Mouse (Mus musculus) forebrain, embryonic 11.5 days (tissue): ENCODE data around the gene Rwdd3. TPM values are rescaled to one million over a fixed set of nuclear protein-coding genes. Genes with fewer than 3 reads are reported as not detected.

Experiments
- ATAC-seq: fragments of 200-750 bp; cut with Nextera tagmentation; replicated peaks from 2 replicates; pipeline ENCODE4 v1.8.0; 2017; ENCODE audit warnings: moderate TSS enrichment; ENCODE audit not compliant: low FRiP score
- DNase-seq: peaks from one replicate; pipeline ENCODE4 v3.0.0-alpha.2; 2017; ENCODE audit warnings: low spot score
- H3K27ac ChIP-seq: fragments of 300-500 bp; sonication (generic); 2 replicates; pipeline ENCODE4 v1.5.1; 2014; ENCODE audit warnings: low read depth, low read length
- H3K27me3 ChIP-seq: fragments of 300-500 bp; sonication (generic); 2 replicates; pipeline ENCODE4 v1.6.1; 2014; ENCODE audit warnings: mild to moderate bottlenecking, low read length, mixed read lengths; ENCODE audit not compliant: control insufficient read depth, insufficient read depth
- H3K36me3 ChIP-seq: fragments of 300-500 bp; sonication (generic); 2 replicates; pipeline ENCODE4 v1.6.1; 2014; ENCODE audit warnings: mild to moderate bottlenecking, low read length, moderate library complexity, mixed read lengths; ENCODE audit not compliant: control insufficient read depth, insufficient read depth
- H3K4me1 ChIP-seq: fragments of 300-500 bp; sonication (generic); replicated peaks from 2 replicates; pipeline ENCODE4 v1.6.1; 2014; ENCODE audit warnings: low read length, mixed read lengths; ENCODE audit not compliant: control insufficient read depth, insufficient read depth
- H3K4me2 ChIP-seq: fragments of 300-500 bp; sonication (generic); 2 replicates; pipeline ENCODE4 v1.6.1; 2014; ENCODE audit warnings: low read depth, mild to moderate bottlenecking, low read length, moderate library complexity, mixed read lengths; ENCODE audit not compliant: severe bottlenecking
- H3K4me3 ChIP-seq: fragments of 300-500 bp; sonication (generic); 2 replicates; pipeline ENCODE4 v1.5.1; 2014; ENCODE audit warnings: low read depth, low read length
- H3K9ac ChIP-seq: fragments of 300-500 bp; sonication (generic); 2 replicates; pipeline ENCODE4 v1.6.1; 2014; ENCODE audit warnings: low read length
- H3K9me3 ChIP-seq: fragments of 300-500 bp; sonication (generic); 2 replicates; pipeline ENCODE4 v1.6.1; 2016; ENCODE audit warnings: low read length, mixed read lengths; ENCODE audit not compliant: control insufficient read depth
- WGBS: fragments of 180-500 bp; shearing (Covaris S2); extraction: QIAGEN DNeasy Blood & Tissue Kit; methylation state at CpG from one replicate; pipeline ENCODE4 v1.1.7; 2014; 5-methylcytosine and 5-hydroxymethylcytosine counted together
- polyA plus RNA-seq: library from polyadenylated mRNA; unstranded; fragments of >200 nt; fragmentation: Nextera tagmentation; extraction: Ambion mirVana; gene quantifications from 2 replicates; pipeline ENCODE4 v1.2.1, GENCODE M21; 2014

Gene Rwdd3
- polyA plus RNA-seq, 1 experiment from 2014 or later, result 5.1 TPM

GRCm38 (mm10) chr3:121111068-121111467 lies 60.4 kb downstream of the Rwdd3 start:
- Histone ChIP-seq H3K9ac (no peak overlapping the region), H3K4me1 (no peaks in the 10 kb centered on the region), H3K4me2 (no peak overlapping the region), H3K27ac (no peak overlapping the region), H3K27me3 (no peaks in the 10 kb centered on the region), H3K4me3 (no peak overlapping the region), H3K9me3 (no peaks in the 10 kb centered on the region; the same call in 1 of the 2 replicates), H3K36me3 (no peaks in the 10 kb centered on the region)
- DNase-seq (no peak), ATAC-seq (no peak)
- WGBS, result 92% methylated on average over 8 of the region's 8 CpGs

DNA sequence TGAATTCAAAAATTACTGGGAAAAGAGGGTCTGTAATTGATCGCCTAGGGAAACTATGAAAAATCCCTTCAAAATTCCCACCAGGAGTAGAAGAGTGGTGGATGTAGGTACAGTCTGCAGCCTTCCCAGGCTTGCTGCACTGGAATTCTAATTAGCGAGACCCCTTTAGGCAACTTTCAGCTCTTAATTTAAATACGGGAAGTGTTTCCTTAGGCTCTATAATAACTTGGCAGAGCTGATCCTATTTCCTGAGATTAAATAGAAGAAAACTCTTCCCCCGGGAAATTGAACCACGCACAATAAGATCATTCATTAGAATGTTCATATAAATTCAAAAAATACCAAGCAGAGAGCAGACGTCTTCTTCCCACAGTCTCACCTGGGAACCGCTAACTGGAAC lies 61.1 kb downstream of the Rwdd3 start:
- no peaks in the 10 kb centered on the region for H3K27me3 ChIP-seq
- WGBS, result 78% methylated on average over 7 of the region's 7 CpGs
- DNase-seq, result no peak
- H3K9ac ChIP-seq, result no peak overlapping the region
- no peaks in the 10 kb centered on the region for H3K36me3 ChIP-seq
- no peak overlapping the region for H3K4me3 ChIP-seq
- no peaks in the 10 kb centered on the region; the same call in 1 of the 2 replicates for H3K9me3 ChIP-seq
- no peak for ATAC-seq
- no peak overlapping the region for H3K4me2 ChIP-seq
- no peaks in the 10 kb centered on the region for H3K4me1 ChIP-seq
- no peak overlapping the region for H3K27ac ChIP-seq

DNA sequence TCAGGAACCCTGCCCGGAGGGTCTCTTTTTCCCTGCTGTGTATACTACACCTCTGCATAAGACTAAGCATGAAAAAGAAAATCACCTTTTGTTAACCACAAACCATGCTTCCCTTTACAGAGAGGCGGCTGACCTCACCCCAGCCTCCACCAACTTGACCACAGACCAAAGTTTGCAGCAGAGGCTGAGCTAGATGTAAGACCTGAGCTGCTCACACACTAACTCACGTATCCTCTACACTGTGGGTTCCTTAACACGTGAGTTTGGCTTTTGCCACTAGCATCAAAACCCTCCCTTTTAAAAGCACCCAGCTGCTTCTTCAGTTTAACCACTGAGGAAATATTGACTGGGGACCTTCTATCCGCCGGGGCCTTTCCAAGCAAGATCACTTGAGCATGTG lies 64.0 kb downstream of the Rwdd3 start:
- Histone ChIP-seq H3K4me3 (no peak overlapping the region), H3K4me2 (no peak overlapping the region), H3K9ac (no peak overlapping the region), H3K27me3 (no peaks in the 10 kb centered on the region), H3K9me3 (no peaks in the 10 kb centered on the region; the same call in 1 of the 2 replicates), H3K27ac (no peak overlapping the region), H3K4me1 (no peaks in the 10 kb centered on the region; the same call in 1 of the 2 replicates), H3K36me3 (no peaks in the 10 kb centered on the region)
- no peak for DNase-seq
- ATAC-seq, result no peak
- WGBS, result 90% methylated on average over 6 of the region's 6 CpGs

GRCm38 (mm10) chr3:121105408-121105708 lies 66.1 kb downstream of the Rwdd3 start:
- Histone ChIP-seq H3K4me3 (no peak overlapping the region), H3K27ac (no peak overlapping the region), H3K27me3 (no peaks in the 10 kb centered on the region), H3K9me3 (no peaks in the 10 kb centered on the region; the same call in 1 of the 2 replicates), H3K4me2 (no peak overlapping the region; the same call in 1 of the 2 replicates), H3K36me3 (no peaks in the 10 kb centered on the region), H3K4me1 (no peaks in the 10 kb centered on the region; the same call in 1 of the 2 replicates), H3K9ac (no peak overlapping the region)
- ATAC-seq (peak; percentile 42; the same call in 1 of the 2 replicates), DNase-seq (no peak)
- 72% methylated on average over 5 of the region's 5 CpGs for WGBS

Other genes with a start within 250 kb of the Rwdd3 start
- 2.1 and 3.1 TPM in 2 replicates for gene Tmem56, start 111.4 kb upstream of the Rwdd3 start, polyA plus RNA-seq
- gene Alg14, start 120.1 kb upstream of the Rwdd3 start, polyA plus RNA-seq, result 28.9 and 30.2 TPM in 2 replicates